Mouse (Mus musculus): ENCODE data around the gene Cherp.

- TF ChIP-seq CTCF (IDR thresholded peaks at IDR 0.05; ENCODE audit: low read depth) (no peak), EP300 (optimal IDR thresholded peaks at IDR 0.05) (no peak)
These were observed 10.8 kb downstream of the Cherp start for GRCm38 (mm10) chr8:72464211-72464610.

Data from stomach, postnatal 0 days (tissue).